Mouse (Mus musculus): ENCODE measurements around the gene Mettl5.

GRCm38 (mm10) chr2:69857882-69858281 is 27.5 kb downstream of the Mettl5 start:
- TF ChIP-seq MAX (IDR thresholded peaks at IDR 0.05; ENCODE audit: low read length) (no peak), EP300 (IDR thresholded peaks at IDR 0.05; ENCODE audit: low read length) (no peak), POLR2A (IDR thresholded peaks at IDR 0.05; ENCODE audit: low read depth, low read length) (no peak), CTCF (conservative IDR thresholded peaks at IDR 0.05 in 1 of 2, IDR thresholded peaks at IDR 0.05 in 1 of 2; ENCODE audit: low read depth in 2 of 2, low read length in 2 of 2) (peak in 1 of 2 experiments; percentile 65; a peak in 3 of 4 replicates), RCOR1 (conservative IDR thresholded peaks at IDR 0.05; ENCODE audit: low read depth, low read length) (no peak), SMC3 (IDR thresholded peaks at IDR 0.05; ENCODE audit: low read depth, low read length) (peak; percentile 15; the same call in 1 of the 2 replicates), ZNF384 (IDR thresholded peaks at IDR 0.05; ENCODE audit: low read depth, low read length) (peak; percentile 45), USF1 (IDR thresholded peaks at IDR 0.05; ENCODE audit: low read depth, low read length) (no peak), E2F4 (IDR thresholded peaks at IDR 0.05; ENCODE audit: insufficient replicate concordance, low read depth, low read length) (no peak), JUND (conservative IDR thresholded peaks at IDR 0.05; ENCODE audit: low read depth, low read length) (no peak)

Data from CH12.LX (cell line).